Mouse (Mus musculus) ES-E14 (cell line): ENCODE measurements around the gene Mef2c. TPM values are rescaled to one million over a fixed set of nuclear protein-coding genes. Genes with fewer than 3 reads are reported as not detected.

Source experiments
- DNase-seq: peaks from one replicate; pipeline ENCODE4 v3.0.0-alpha.2; 2013; ENCODE audit warnings: low read depth, low spot score
- H3K27ac ChIP-seq: 2 replicates; pipeline ENCODE4 v1.5.1; 2012; ENCODE audit warnings: low read depth, mild to moderate bottlenecking, low read length, moderate library complexity, mixed read lengths; ENCODE audit not compliant: poor library complexity, insufficient read depth, severe bottlenecking
- H3K36me3 ChIP-seq: 2 replicates; pipeline ENCODE4 v1.6.1; 2012; ENCODE audit warnings: mild to moderate bottlenecking, low read length, moderate library complexity, mixed read lengths; ENCODE audit not compliant: control insufficient read depth, poor library complexity, insufficient read depth, severe bottlenecking
- H3K4me1 ChIP-seq, 2 experiments: fragments of 150-350 bp in 1 of 2; sonication (generic) in 1 of 2; 2 replicates each; pipeline ENCODE4 v1.6.1; 2012; ENCODE audit warnings: low read length in 2 of 2, mild to moderate bottlenecking in 1 of 2, mixed read lengths in 1 of 2; ENCODE audit not compliant: control insufficient read depth in 2 of 2, insufficient read depth in 2 of 2, poor library complexity in 1 of 2
- H3K4me3 ChIP-seq, 2 experiments: fragments of 150-350 bp in 1 of 2; sonication (generic) in 1 of 2; 2 replicates each; pipeline ENCODE4 v1.5.1; 2012; ENCODE audit warnings: low read length in 2 of 2, low read depth in 1 of 2, mild to moderate bottlenecking in 1 of 2, mixed read lengths in 1 of 2; ENCODE audit not compliant: insufficient read depth in 1 of 2, poor library complexity in 1 of 2, severe bottlenecking in 1 of 2
- H3K9ac ChIP-seq: 2 replicates; pipeline ENCODE4 v1.6.1; 2012; ENCODE audit warnings: low read depth, mild to moderate bottlenecking, low read length, mixed read lengths; ENCODE audit not compliant: poor library complexity, insufficient read depth, severe bottlenecking
- H3K9me3 ChIP-seq: fragments of 150-350 bp; sonication (generic); 2 replicates; pipeline ENCODE4 v1.6.1; 2012; ENCODE audit warnings: low read depth, mild to moderate bottlenecking, low read length; ENCODE audit not compliant: control insufficient read depth, insufficient read depth
- CHD2 ChIP-seq: IDR thresholded peaks from 2 replicates; pipeline ENCODE4 v1.6.1; 2014; ENCODE audit warnings: mild to moderate bottlenecking, low read depth, low read length, inconsistent platforms
- HCFC1 ChIP-seq: IDR thresholded peaks from 2 replicates; pipeline ENCODE4 v1.6.1; 2012; ENCODE audit warnings: low read length, inconsistent platforms, borderline replicate concordance; ENCODE audit not compliant: insufficient read depth
- MAFK ChIP-seq: IDR thresholded peaks from 2 replicates; pipeline ENCODE4 v1.6.1; 2014; ENCODE audit warnings: mild to moderate bottlenecking, low read depth, low read length, inconsistent platforms; ENCODE audit not compliant: insufficient read depth
- ZC3H11A ChIP-seq: IDR thresholded peaks from 2 replicates; pipeline ENCODE4 v1.6.1; 2012; ENCODE audit warnings: low read depth, mild to moderate bottlenecking, inconsistent platforms, low read length, borderline replicate concordance
- ZNF384 ChIP-seq: IDR thresholded peaks from 2 replicates; pipeline ENCODE4 v1.6.1; 2012; ENCODE audit warnings: low read depth, low read length, inconsistent platforms
- in situ Hi-C, 2 experiments: fragments of 600-800 bp; cut with MboI; formaldehyde crosslinking; loops; one replicate each; pipeline ENCODE4 v1.15.1; 2025; ENCODE audit warnings: low sequenced_read_pairs in 2 of 2, inconsistent platforms in 1 of 2; ENCODE audit not compliant: unreplicated experiment in 2 of 2
- total RNA-seq: library from RNA; depleted of rRNA; stranded (reverse); fragments of 300-350 nt; gene quantifications from 2 replicates; pipeline ENCODE4 v1.2.3, GENCODE M21; 2012

The Mef2c gene
- total RNA-seq, 1 experiment, result 0.76 TPM

- Histone ChIP-seq H3K9me3 (no peaks in the 10 kb centered on the region), H3K36me3 (no peaks in the 10 kb centered on the region), H3K9ac (no peak overlapping the region), H3K27ac (no peak overlapping the region), H3K4me3 (no peak overlapping the region), H3K4me1 (peaks cover 0 to 1% of the 10 kb centered on the region in 2 experiments; a peak in 1 of 4 replicates)
- in situ Hi-C loops, result no loop called here
- no peak for DNase-seq
- TF ChIP-seq ZC3H11A (no peak), CHD2 (no peak), MAFK (no peak), ZNF384 (no peak), HCFC1 (no peak)
Measured at GRCm38 (mm10) chr13:83568759-83569256, 65.0 kb downstream of the Mef2c start.

GRCm38 (mm10) chr13:83571973-83572447 lies 68.2 kb downstream of the Mef2c start:
- Histone ChIP-seq H3K9me3 (no peaks in the 10 kb centered on the region), H3K36me3 (no peaks in the 10 kb centered on the region), H3K4me1 (peaks cover 0 to 1% of the 10 kb centered on the region in 2 experiments; a peak in 1 of 4 replicates), H3K9ac (no peak overlapping the region), H3K4me3 (no peak overlapping the region), H3K27ac (no peak overlapping the region)
- no peak for DNase-seq
- in situ Hi-C loops, result no loop called here
- no peak for TF ChIP-seq HCFC1
- TF ChIP-seq MAFK, result no peak
- TF ChIP-seq ZC3H11A, result no peak
- TF ChIP-seq CHD2, result no peak
- TF ChIP-seq ZNF384, result no peak

GRCm38 (mm10) chr13:83572469-83572868 lies 68.6 kb downstream of the Mef2c start:
- Histone ChIP-seq H3K9me3 (no peaks in the 10 kb centered on the region), H3K4me3 (no peak overlapping the region), H3K4me1 (peaks cover 0 to 1% of the 10 kb centered on the region in 2 experiments; a peak in 1 of 4 replicates), H3K27ac (no peak overlapping the region), H3K9ac (no peak overlapping the region), H3K36me3 (no peaks in the 10 kb centered on the region)
- DNase-seq, result no peak
- in situ Hi-C loops, result no loop called here
- TF ChIP-seq ZNF384, result no peak
- no peak for TF ChIP-seq CHD2
- TF ChIP-seq HCFC1, result no peak
- no peak for TF ChIP-seq MAFK
- TF ChIP-seq ZC3H11A, result no peak

- no peak overlapping the region for H3K4me3 ChIP-seq
- H3K36me3 ChIP-seq, result no peaks in the 10 kb centered on the region
- no peak for TF ChIP-seq ZC3H11A
- no peak for TF ChIP-seq HCFC1
- TF ChIP-seq ZNF384, result no peak
- no peak for TF ChIP-seq MAFK
- no peak for TF ChIP-seq CHD2
- H3K4me1 ChIP-seq, result peaks cover 0 to 1% of the 10 kb centered on the region in 2 experiments; a peak in 1 of 4 replicates
- H3K27ac ChIP-seq, result no peak overlapping the region
- DNase-seq, result peak; percentile 15
- no peaks in the 10 kb centered on the region for H3K9me3 ChIP-seq
- H3K9ac ChIP-seq, result no peak overlapping the region
- in situ Hi-C loops, result no loop called here
Measured at GRCm38 (mm10) chr13:83573327-83573726, 69.5 kb downstream of the Mef2c start.
